Mouse (Mus musculus): ENCODE results near the gene Ifnl2. TPM values are rescaled to one million over a fixed set of nuclear protein-coding genes. Genes with fewer than 3 reads are reported as not detected.
"Not testable (repeated sequence)": the region's sequence is repeated elsewhere in the genome, so short reads cannot be mapped to it uniquely, and the experiment has no call there.

The Ifnl2 gene
- polyA plus RNA-seq, 1 experiment from 2014 or later, result not detected

- Histone ChIP-seq H3K27ac (ENCODE audit: low read length) (no peak overlapping the region), H3K36me3 (ENCODE audit: control insufficient read depth, insufficient read depth, low read length) (no peaks in the 10 kb centered on the region), H3K4me3 (ENCODE audit: low read length) (no peak overlapping the region), H3K9ac (ENCODE audit: low read depth, low read length) (no peak overlapping the region), H3K4me1 (ENCODE audit: control insufficient read depth, insufficient read depth, low read length) (peaks cover 20% of the 10 kb centered on the region), H3K9me3 (ENCODE audit: control insufficient read depth, low read length) (no peaks in the 10 kb centered on the region; the same call in 1 of the 2 replicates), H3K27me3 (replicated peaks; ENCODE audit: control insufficient read depth, insufficient read depth, low read length) (peaks cover 26% of the 10 kb centered on the region), H3K4me2 (ENCODE audit: low read depth, low read length) (no peak overlapping the region)
- no peak for ATAC-seq
- 48% methylated on average over 7 of the region's 7 CpGs for WGBS
These were observed 35.6 kb upstream of the Ifnl2 start for GRCm38 (mm10) chr7:28545891-28546210.

- H3K4me1 ChIP-seq (ENCODE audit: control insufficient read depth, insufficient read depth, low read length), result peaks cover 20% of the 10 kb centered on the region
- no peaks in the 10 kb centered on the region; the same call in 1 of the 2 replicates for H3K9me3 ChIP-seq (ENCODE audit: control insufficient read depth, low read length)
- no peaks in the 10 kb centered on the region for H3K36me3 ChIP-seq (ENCODE audit: control insufficient read depth, insufficient read depth, low read length)
- H3K27me3 ChIP-seq (replicated peaks; ENCODE audit: control insufficient read depth, insufficient read depth, low read length), result peaks cover 26% of the 10 kb centered on the region
- WGBS, result 28% methylated on average over 14 of the region's 14 CpGs
- peak overlapping the region; percentile 49; the same call in 1 of the 2 replicates for H3K4me2 ChIP-seq (ENCODE audit: low read depth, low read length)
- no peak overlapping the region for H3K9ac ChIP-seq (ENCODE audit: low read depth, low read length)
- no peak overlapping the region for H3K4me3 ChIP-seq (ENCODE audit: low read length)
- H3K27ac ChIP-seq (ENCODE audit: low read length), result no peak overlapping the region
- ATAC-seq, result peak; percentile 49
These were observed 35.0 kb upstream of the Ifnl2 start for GRCm38 (mm10) chr7:28545048-28545890.

- peak overlapping the region; percentile 53 for H3K9ac ChIP-seq (ENCODE audit: low read depth, low read length)
- H3K27ac ChIP-seq (ENCODE audit: low read length), result no peak overlapping the region
- ATAC-seq, result peak; percentile 67
- no peaks in the 10 kb centered on the region for H3K9me3 ChIP-seq (ENCODE audit: control insufficient read depth, low read length)
- peaks cover 26% of the 10 kb centered on the region for H3K27me3 ChIP-seq (replicated peaks; ENCODE audit: control insufficient read depth, insufficient read depth, low read length)
- WGBS, result 6% methylated on average over 25 of the region's 27 CpGs
- H3K4me2 ChIP-seq (ENCODE audit: low read depth, low read length), result peak overlapping the region; percentile 49
- H3K4me3 ChIP-seq (ENCODE audit: low read length), result peak overlapping the region; percentile 33
- H3K4me1 ChIP-seq (ENCODE audit: control insufficient read depth, insufficient read depth, low read length), result peaks cover 20% of the 10 kb centered on the region
- no peaks in the 10 kb centered on the region for H3K36me3 ChIP-seq (ENCODE audit: control insufficient read depth, insufficient read depth, low read length)
These were observed 33.9 kb upstream of the Ifnl2 start for GRCm38 (mm10) chr7:28544051-28544601.

- peak within 1 kb of the TSS; percentile 36; the same call in 1 of the 2 replicates for H3K27ac ChIP-seq (ENCODE audit: low read length)
- no peak within 1 kb of the TSS for H3K4me2 ChIP-seq (ENCODE audit: low read depth, low read length)
- H3K4me3 ChIP-seq (ENCODE audit: low read length), result no peak within 1 kb of the TSS
- peak; percentile 70 for ATAC-seq
- H3K4me1 ChIP-seq (ENCODE audit: control insufficient read depth, insufficient read depth, low read length), result peaks cover 8% of the 10 kb centered on the region; the same call in 1 of the 2 replicates
- H3K9ac ChIP-seq (ENCODE audit: low read depth, low read length), result no peak within 1 kb of the TSS
- 47% methylated on average over 4 of the region's 4 CpGs for WGBS
- peaks cover 7% of the 10 kb centered on the region for H3K27me3 ChIP-seq (replicated peaks; ENCODE audit: control insufficient read depth, insufficient read depth, low read length)
- no peaks in the 10 kb centered on the region for H3K9me3 ChIP-seq (ENCODE audit: control insufficient read depth, low read length)
- H3K36me3 ChIP-seq (ENCODE audit: control insufficient read depth, insufficient read depth, low read length), result no peaks in the 10 kb centered on the region
These were observed 30.3 kb upstream of the Ifnl2 start, which contains the start of gene Sycn for GRCm38 (mm10) chr7:28540526-28540925. Gene Sycn (plus strand): TSS chr7:28540885.

- not testable (repeated sequence) for H3K4me3 ChIP-seq (ENCODE audit: low read length); H3K4me1 ChIP-seq (ENCODE audit: control insufficient read depth, insufficient read depth, low read length); ATAC-seq; H3K9ac ChIP-seq (ENCODE audit: low read depth, low read length); H3K27me3 ChIP-seq (replicated peaks; ENCODE audit: control insufficient read depth, insufficient read depth, low read length); H3K4me2 ChIP-seq (ENCODE audit: low read depth, low read length); H3K27ac ChIP-seq (ENCODE audit: low read length); H3K9me3 ChIP-seq (ENCODE audit: control insufficient read depth, low read length); H3K36me3 ChIP-seq (ENCODE audit: control insufficient read depth, insufficient read depth, low read length)
- 88% methylated on average over 6 of the region's 6 CpGs for WGBS
These were observed 28.6 kb upstream of the Ifnl2 start for GRCm38 (mm10) chr7:28538886-28539285.

- Histone ChIP-seq H3K9me3 (ENCODE audit: control insufficient read depth, low read length) (no peaks in the 10 kb centered on the region), H3K27ac (ENCODE audit: low read length) (no peak overlapping the region), H3K4me2 (ENCODE audit: low read depth, low read length) (no peak overlapping the region), H3K36me3 (ENCODE audit: control insufficient read depth, insufficient read depth, low read length) (no peaks in the 10 kb centered on the region), H3K27me3 (replicated peaks; ENCODE audit: control insufficient read depth, insufficient read depth, low read length) (no peaks in the 10 kb centered on the region), H3K4me1 (ENCODE audit: control insufficient read depth, insufficient read depth, low read length) (no peaks in the 10 kb centered on the region), H3K9ac (ENCODE audit: low read depth, low read length) (no peak overlapping the region), H3K4me3 (ENCODE audit: low read length) (no peak overlapping the region)
- 74% methylated on average over 8 of the region's 8 CpGs for WGBS
- no peak for ATAC-seq
These were observed 21.8 kb upstream of the Ifnl2 start for GRCm38 (mm10) chr7:28532005-28532404.

- H3K9ac ChIP-seq (ENCODE audit: low read depth, low read length), result no peak overlapping the region
- no peak overlapping the region for H3K27ac ChIP-seq (ENCODE audit: low read length)
- H3K36me3 ChIP-seq (ENCODE audit: control insufficient read depth, insufficient read depth, low read length), result no peaks in the 10 kb centered on the region
- no peak overlapping the region for H3K4me2 ChIP-seq (ENCODE audit: low read depth, low read length)
- no peak overlapping the region for H3K4me3 ChIP-seq (ENCODE audit: low read length)
- ATAC-seq, result peak; percentile 84
- WGBS, result 7% methylated on average over 19 of the region's 19 CpGs
- H3K4me1 ChIP-seq (ENCODE audit: control insufficient read depth, insufficient read depth, low read length), result no peaks in the 10 kb centered on the region
- no peaks in the 10 kb centered on the region for H3K9me3 ChIP-seq (ENCODE audit: control insufficient read depth, low read length)
- no peaks in the 10 kb centered on the region for H3K27me3 ChIP-seq (replicated peaks; ENCODE audit: control insufficient read depth, insufficient read depth, low read length)
These were observed 17.9 kb upstream of the Ifnl2 start for GRCm38 (mm10) chr7:28527922-28528719.

- H3K27ac ChIP-seq (ENCODE audit: low read length); H3K9me3 ChIP-seq (ENCODE audit: control insufficient read depth, low read length); H3K9ac ChIP-seq (ENCODE audit: low read depth, low read length); H3K4me1 ChIP-seq (ENCODE audit: control insufficient read depth, insufficient read depth, low read length); H3K27me3 ChIP-seq (replicated peaks; ENCODE audit: control insufficient read depth, insufficient read depth, low read length); H3K36me3 ChIP-seq (ENCODE audit: control insufficient read depth, insufficient read depth, low read length); H3K4me3 ChIP-seq (ENCODE audit: low read length); ATAC-seq; H3K4me2 ChIP-seq (ENCODE audit: low read depth, low read length): not testable (repeated sequence)
- 70% methylated on average over 5 of the region's 6 CpGs for WGBS
These were observed 12.3 kb upstream of the Ifnl2 start, which contains the start of gene Ifnl3 for GRCm38 (mm10) chr7:28522536-28522935. Gene Ifnl3 (plus strand): TSS chr7:28522836.

- no peak overlapping the region for H3K27ac ChIP-seq (ENCODE audit: low read length)
- no peak overlapping the region for H3K4me2 ChIP-seq (ENCODE audit: low read depth, low read length)
- H3K4me3 ChIP-seq (ENCODE audit: low read length), result no peak overlapping the region
- H3K27me3 ChIP-seq (replicated peaks; ENCODE audit: control insufficient read depth, insufficient read depth, low read length), result no peaks in the 10 kb centered on the region
- no peak for ATAC-seq
- WGBS, result 64% methylated on average over 8 of the region's 8 CpGs
- H3K9me3 ChIP-seq (ENCODE audit: control insufficient read depth, low read length), result no peaks in the 10 kb centered on the region
- H3K9ac ChIP-seq (ENCODE audit: low read depth, low read length), result no peak overlapping the region
- no peaks in the 10 kb centered on the region for H3K4me1 ChIP-seq (ENCODE audit: control insufficient read depth, insufficient read depth, low read length)
- no peaks in the 10 kb centered on the region for H3K36me3 ChIP-seq (ENCODE audit: control insufficient read depth, insufficient read depth, low read length)
These were observed 1.2 kb upstream of the Ifnl2 start for GRCm38 (mm10) chr7:28511441-28511840.
